Mouse (Mus musculus) heart, postnatal 4 days (tissue): Measurements from ENCODE around the gene Ltf. TPM values are rescaled to one million over a fixed set of nuclear protein-coding genes. Genes with fewer than 3 reads are reported as not detected.

ENCODE experiments used
- DNase-seq: peaks from one replicate; pipeline ENCODE4 v3.0.0; 2021
- total RNA-seq, 2 experiments: library from RNA; stranded (reverse); gene quantifications; 2 replicates each; pipeline ENCODE4 v1.2.3; 2021

Gene Ltf
- total RNA-seq, 2 experiments from 2014 or later = 2.7 to 3.3 TPM

DNA sequence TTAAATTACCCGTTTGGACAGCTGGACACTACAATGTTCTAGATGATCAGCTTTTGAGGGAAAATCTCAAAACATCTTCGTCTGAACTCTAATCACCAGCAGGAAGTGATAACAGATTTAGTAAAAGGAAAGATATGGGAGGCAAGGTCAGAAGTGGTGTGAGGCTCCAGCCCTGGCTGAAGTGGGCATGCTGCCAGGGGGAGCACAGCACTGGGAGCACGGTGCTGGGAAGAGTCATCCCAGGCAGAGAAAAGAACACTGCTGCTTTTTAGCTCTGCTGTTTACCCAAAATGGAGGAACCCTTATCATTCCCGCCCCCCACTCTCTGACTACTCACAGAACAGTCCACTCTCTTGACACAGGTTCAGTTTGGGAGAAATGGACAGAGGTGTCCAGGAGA lies 20.9 kb downstream of the Ltf start:
- peak; percentile 52 for DNase-seq

DNA sequence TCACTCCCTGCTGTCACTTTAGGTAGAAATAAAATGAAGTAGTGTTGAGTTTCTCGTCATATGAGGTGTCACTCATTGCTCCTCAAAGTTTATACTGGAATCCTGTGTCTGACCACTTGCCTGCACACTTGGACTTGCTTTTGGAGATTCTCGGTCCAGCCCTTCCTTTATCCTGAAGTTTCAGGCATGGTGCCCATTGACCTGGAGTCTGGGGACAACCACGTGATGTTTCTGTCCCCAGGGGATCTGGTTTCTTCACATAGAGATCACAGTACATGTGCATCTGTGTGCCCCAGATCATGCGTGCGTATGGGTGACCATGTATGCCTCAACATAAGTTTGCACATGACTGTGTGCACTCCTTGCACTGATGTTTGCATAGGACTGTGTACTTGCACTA lies 23.2 kb downstream of the Ltf start:
- DNase-seq = peak; percentile 27

- no peak for DNase-seq
Observed at GRCm38 (mm10) chr9:111046222-111046621, 27.2 kb downstream of the Ltf start.

GRCm38 (mm10) chr9:111047266-111047665 lies 28.2 kb downstream of the Ltf start:
- DNase-seq = no peak

DNA sequence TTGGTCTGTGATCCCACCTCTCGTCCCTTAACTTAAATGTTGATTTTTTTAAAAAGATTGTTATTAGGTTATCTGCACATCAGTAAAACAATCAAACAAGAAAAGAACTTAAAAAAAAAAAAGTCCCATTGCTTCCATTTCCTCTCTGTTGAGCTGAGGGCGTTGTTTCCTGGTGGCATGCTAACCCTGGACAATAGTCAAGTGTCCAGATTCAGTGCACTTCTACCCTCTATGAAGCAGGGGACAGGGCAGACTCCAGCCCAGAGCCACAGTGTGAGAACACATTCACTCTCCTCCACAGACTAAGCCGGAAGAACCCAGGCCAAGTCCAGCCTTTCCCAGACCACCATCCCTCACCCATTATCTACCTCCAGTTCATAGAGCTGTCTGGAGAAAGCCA lies 29.4 kb downstream of the Ltf start:
- no peak for DNase-seq

- no peak for DNase-seq
Observed at GRCm38 (mm10) chr9:111054923-111055322, 35.9 kb downstream of the Ltf start.

GRCm38 (mm10) chr9:111055800-111056518 lies 36.9 kb downstream of the Ltf start:
- DNase-seq = no peak

DNA sequence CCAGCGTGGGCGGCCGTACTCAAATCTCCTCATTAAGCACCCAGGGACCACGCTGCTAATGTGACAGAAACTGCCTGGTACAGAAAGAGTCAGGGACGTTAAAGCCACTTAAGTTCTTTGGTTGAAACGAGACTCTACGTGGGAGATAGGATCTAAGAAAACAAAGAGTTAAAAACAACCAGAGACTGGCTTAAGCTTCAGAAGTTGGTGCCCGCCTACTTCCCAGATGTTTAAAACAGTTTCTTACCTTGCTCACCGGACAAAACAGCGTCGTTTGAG lies 37.4 kb downstream of the Ltf start:
- no peak for DNase-seq

DNA sequence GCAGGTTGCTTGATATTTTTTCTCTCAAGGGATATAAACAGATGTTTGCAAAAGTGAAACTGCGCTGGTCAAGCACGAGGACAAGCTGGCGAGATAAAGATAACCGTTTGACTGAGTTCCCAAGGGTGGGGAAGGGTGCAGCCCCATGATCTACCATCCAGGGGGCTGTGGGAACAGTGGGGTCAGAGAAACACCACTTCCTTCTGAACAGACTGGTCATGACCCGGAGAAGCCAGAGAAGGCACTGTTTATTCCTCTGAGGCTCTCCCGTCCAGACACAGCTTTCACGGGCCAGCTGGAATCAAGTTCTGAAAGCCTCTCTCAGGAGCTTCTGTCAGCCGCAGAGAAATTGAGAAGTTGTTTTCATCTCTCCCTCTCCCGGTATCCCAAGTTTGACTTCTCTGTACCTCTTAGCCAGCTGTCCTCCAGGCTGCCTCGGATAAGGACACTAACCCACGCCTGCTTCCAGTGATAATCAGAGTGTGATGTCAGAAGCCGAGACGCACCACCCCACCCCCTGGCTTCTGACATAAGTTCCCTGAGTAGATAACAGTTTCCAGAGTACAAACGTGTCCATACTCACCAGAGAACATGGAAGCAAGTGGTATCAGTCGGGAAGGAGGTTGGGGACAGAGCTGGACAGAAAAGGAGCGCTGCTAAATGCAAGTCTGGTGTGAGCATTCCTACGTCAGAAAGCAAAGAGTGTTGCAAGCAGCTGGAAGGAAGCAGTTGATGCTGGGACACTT lies 37.9 kb downstream of the Ltf start, which contains the start of gene Ccrl2:
Gene Ccrl2, minus strand, starts transcription at position 722 of the 746 bp plus-strand sequence.
- DNase-seq = peak; percentile 50

DNA sequence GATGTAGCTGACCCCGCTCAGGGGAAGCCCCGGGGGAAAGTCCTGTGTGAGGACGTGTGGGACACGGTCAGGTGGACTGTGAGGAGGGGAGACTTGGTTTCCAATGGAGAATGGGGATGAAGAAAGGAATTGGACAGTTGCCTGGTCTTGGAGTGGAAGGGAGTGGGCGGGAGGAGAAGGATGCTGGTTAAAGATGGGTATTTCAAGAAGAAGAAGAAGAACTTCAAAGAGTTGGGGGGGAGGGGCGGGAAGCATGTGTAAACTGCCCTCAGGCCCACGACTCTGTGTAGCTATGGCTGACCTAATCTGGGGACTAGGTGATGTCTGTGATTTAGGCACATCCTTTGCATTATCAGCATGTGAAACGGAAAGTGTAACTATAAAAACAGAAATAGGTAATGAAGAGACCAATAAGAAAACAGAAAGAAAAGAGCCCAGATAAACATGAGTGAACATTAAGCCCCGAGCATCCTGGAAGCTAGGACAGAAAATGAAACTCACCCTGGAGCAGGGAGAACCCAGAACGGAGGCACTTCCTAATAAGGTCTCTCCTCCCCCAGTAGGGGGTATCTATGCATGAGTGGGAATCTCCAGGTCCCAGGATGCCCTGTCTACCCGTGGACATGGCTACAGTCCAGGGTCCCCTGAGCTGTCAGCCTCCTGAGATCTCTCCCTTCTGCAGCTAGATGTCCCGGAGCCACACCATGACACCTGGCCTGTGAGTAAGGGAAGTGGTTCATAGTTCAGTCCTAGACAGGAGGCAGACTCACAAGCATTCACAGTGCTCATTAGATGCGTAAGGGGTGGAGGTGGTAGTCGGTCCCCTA lies 38.7 kb downstream of the Ltf start:
- DNase-seq = no peak

GRCm38 (mm10) chr9:111058943-111059556 lies 40.0 kb downstream of the Ltf start:
- DNase-seq = no peak

- no peak for DNase-seq
Observed at GRCm38 (mm10) chr9:111062840-111063239, 43.8 kb downstream of the Ltf start.

DNA sequence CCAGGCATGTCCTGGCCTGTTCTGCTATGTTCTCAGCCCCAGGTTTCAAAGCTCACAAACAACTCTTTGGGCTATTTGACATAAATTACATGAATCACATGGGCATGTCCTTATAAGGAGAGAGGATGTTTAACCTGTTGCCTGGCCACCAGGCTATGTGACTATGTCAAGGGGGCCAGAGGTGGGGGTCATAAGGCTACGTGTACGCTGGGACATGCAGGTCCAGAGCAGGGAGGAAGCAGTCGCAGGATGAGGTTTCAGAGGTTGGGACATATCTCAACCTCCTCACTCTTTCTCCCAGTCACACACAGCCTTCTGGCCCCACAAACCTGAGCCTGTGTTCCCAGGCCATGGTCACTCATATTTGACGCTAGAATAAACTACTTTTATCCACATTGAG lies 48.0 kb downstream of the Ltf start:
- DNase-seq = no peak

DNA sequence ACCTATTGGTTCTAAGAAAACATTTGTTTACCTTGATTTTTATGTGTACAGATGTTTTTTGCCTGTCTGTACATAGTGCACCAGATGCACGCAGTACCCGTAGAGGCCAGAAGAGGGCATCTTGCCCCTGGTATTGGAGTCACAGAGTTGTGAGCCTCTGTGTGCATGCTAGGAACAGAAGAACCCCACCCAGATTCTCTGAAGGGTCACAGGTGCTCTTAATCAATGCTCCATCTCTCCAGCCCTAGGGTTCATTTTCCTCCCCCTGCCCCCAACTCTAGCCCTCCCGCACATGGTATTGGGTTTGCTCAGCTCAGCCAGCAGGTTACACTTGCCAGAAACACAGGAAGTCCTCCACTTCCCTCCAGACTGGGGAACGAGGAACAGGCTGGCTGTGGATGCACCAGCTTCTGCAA lies 51.5 kb downstream of the Ltf start:
- DNase-seq = peak; percentile 74

GRCm38 (mm10) chr9:111072175-111072574 lies 53.1 kb downstream of the Ltf start:
- peak; percentile 63 for DNase-seq

- no peak for DNase-seq
Observed at GRCm38 (mm10) chr9:111072971-111073370, 53.9 kb downstream of the Ltf start.

GRCm38 (mm10) chr9:111077745-111078144 lies 58.7 kb downstream of the Ltf start:
- no peak for DNase-seq

GRCm38 (mm10) chr9:111080801-111081200 lies 61.7 kb downstream of the Ltf start:
- DNase-seq = no peak

DNA sequence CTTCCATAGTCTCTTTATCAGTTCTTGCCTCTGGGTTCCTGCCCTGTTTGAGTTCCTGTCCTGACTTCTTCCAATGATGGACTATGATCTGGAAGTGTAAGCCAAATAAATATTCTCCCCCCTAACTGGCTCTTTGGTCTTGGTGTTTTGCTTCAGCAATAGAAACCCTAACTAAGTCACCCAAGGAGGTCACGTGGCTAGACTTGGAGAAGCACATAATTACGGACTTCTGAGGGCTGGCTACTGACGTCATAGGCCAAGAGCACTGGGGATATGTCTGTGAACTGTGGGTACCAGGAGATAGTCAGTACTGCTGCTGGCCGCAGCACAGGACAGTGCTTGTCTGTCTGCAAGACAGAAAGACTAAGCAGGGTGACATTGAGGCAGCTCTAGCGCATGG lies 62.7 kb downstream of the Ltf start:
- DNase-seq = no peak

- no peak for DNase-seq
Observed at GRCm38 (mm10) chr9:111085329-111085728, 66.3 kb downstream of the Ltf start.

DNA sequence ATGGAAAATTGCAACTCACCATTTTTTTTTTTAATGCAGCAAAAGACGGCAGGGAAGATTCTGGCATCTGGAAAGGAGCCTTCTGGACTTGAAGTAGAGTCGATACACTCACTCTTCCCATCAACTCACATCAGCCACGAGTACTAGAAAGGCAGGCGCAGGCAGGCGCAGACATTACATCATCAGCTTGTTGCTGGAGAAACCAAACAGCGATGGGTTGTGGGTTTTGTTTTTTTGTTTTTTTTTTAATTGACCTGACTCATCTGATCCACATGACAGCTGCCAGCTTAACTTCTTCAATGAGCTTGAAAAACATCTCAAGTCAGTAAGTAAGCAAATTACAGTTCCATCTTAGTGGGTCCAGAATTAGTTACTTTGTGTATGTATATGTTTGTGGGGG lies 67.1 kb downstream of the Ltf start:
- DNase-seq = no peak

- DNase-seq = no peak
Observed at GRCm38 (mm10) chr9:111086995-111087606, 68.0 kb downstream of the Ltf start.
